14 mouse cellular contexts compared by ENCODE assay signal in genomic region chr2:173058263-173058662, GRCm38 (mm10). TPM values are rescaled to one million over a fixed set of nuclear protein-coding genes. Genes with fewer than 3 reads are reported as not detected.
DNase-seq lines count a peak whose midpoint lies in the region; ATAC-seq and TF ChIP-seq lines count a peak whose summit lies in the region.
"Had no signal": no experiment of that assay in that cellular context is flagged by ENCODE, and none has a peak within 500 bp of the region (broad histone marks: within the 10 kb centered on the region; RNA-seq: fewer than 3 reads in every experiment).

No protein-coding gene starts in this region.

- intact Hi-C loops in heart, adult 2 months (cut with DNase I), result no loop called here
- intact Hi-C loops in left cerebral cortex, adult 2 months (cut with DNase I), result no loop called here

- no peak for ATAC-seq in liver, embryonic 13.5 days (ENCODE audit: low read depth)
- ATAC-seq in liver, embryonic 11.5 days (replicated peaks; ENCODE audit: low FRiP score), result no peak
- no peak for ATAC-seq in limb, embryonic 14.5 days (ENCODE audit: low FRiP score, low read depth)

- no peak overlapping the region; the same call in 1 of the 2 replicates for H3K27ac ChIP-seq in heart, adult 2 months
- peak overlapping the region; percentile 13; the same call in 1 of the 2 replicates for H3K27ac ChIP-seq in liver, embryonic 13.5 days
- H3K27ac ChIP-seq in liver, embryonic 11.5 days (ENCODE audit: low read depth, low read length), result no peak overlapping the region
- H3K27ac ChIP-seq in limb, embryonic 14.5 days (replicated peaks; ENCODE audit: low read depth, low read length), result no peak overlapping the region
- H3K27ac ChIP-seq in left cerebral cortex, adult 2 months, result no peak overlapping the region
- H3K27ac ChIP-seq: kidney, postnatal 0 days; midbrain, embryonic 12.5 days; neural tube, embryonic 13.5 days had no signal

- TF ChIP-seq POLR2A in heart, adult 2 months (IDR thresholded peaks at IDR 0.05; ENCODE audit: insufficient read depth, low read depth, low read length), result no peak
- no peak for TF ChIP-seq POLR2A in limb, embryonic 14.5 days (IDR thresholded peaks at IDR 0.05; ENCODE audit: borderline replicate concordance, extremely low read depth, insufficient read depth, insufficient read length)

- no peak for TF ChIP-seq EP300 in heart, adult 2 months (IDR thresholded peaks at IDR 0.05; ENCODE audit: insufficient read depth, low read depth, low read length)

- no peaks in the 10 kb centered on the region for H3K9me3 ChIP-seq in liver, embryonic 13.5 days (replicated peaks)
- H3K9me3 ChIP-seq in liver, embryonic 11.5 days (ENCODE audit: control insufficient read depth, low read length), result no peaks in the 10 kb centered on the region
- H3K9me3 ChIP-seq in limb, embryonic 14.5 days (ENCODE audit: control insufficient read depth, low read length), result no peaks in the 10 kb centered on the region
- H3K9me3 ChIP-seq: midbrain, embryonic 12.5 days; neural tube, embryonic 13.5 days had no signal

- H3K9ac ChIP-seq in heart, adult 2 months (ENCODE audit: low read depth, low read length), result no peak overlapping the region
- no peak overlapping the region for H3K9ac ChIP-seq in liver, embryonic 13.5 days
- no peak overlapping the region for H3K9ac ChIP-seq in liver, embryonic 11.5 days (ENCODE audit: low read depth, low read length)
- H3K9ac ChIP-seq in limb, embryonic 14.5 days (ENCODE audit: low read depth, low read length, severe bottlenecking), result no peak overlapping the region
- H3K9ac ChIP-seq: midbrain, embryonic 12.5 days; neural tube, embryonic 13.5 days had no signal

- no peak for TF ChIP-seq CTCF in heart, adult 2 months (IDR thresholded peaks at IDR 0.05)
- TF ChIP-seq CTCF in left cerebral cortex, adult 2 months (IDR thresholded peaks at IDR 0.05), result no peak

- H3K4me3 ChIP-seq in heart, adult 2 months, result no peak overlapping the region
- no peak overlapping the region for H3K4me3 ChIP-seq in liver, embryonic 13.5 days (replicated peaks)
- no peak overlapping the region for H3K4me3 ChIP-seq in liver, embryonic 11.5 days (ENCODE audit: low read depth, low read length)
- H3K4me3 ChIP-seq in limb, embryonic 14.5 days (replicated peaks; ENCODE audit: low read length), result no peak overlapping the region
- H3K4me3 ChIP-seq in left cerebral cortex, adult 2 months, result no peak overlapping the region
- H3K4me3 ChIP-seq: midbrain, embryonic 12.5 days; neural tube, embryonic 13.5 days had no signal

- no peak overlapping the region for H3K4me2 ChIP-seq in liver, embryonic 13.5 days
- H3K4me2 ChIP-seq in liver, embryonic 11.5 days, result no peak overlapping the region
- H3K4me2 ChIP-seq in limb, embryonic 14.5 days (replicated peaks; ENCODE audit: low read depth, low read length, severe bottlenecking), result no peak overlapping the region
- H3K4me2 ChIP-seq: midbrain, embryonic 12.5 days; neural tube, embryonic 13.5 days had no signal

- peak; percentile 88 for DNase-seq in heart, adult 11 months
- DNase-seq in heart, adult 2 months, result no peak
- DNase-seq in liver, embryonic 13.5 days, result no peak
- DNase-seq in liver, embryonic 11.5 days (ENCODE audit: low spot score), result no peak
- peak; percentile 2 for DNase-seq in brain, adult 2 months (ENCODE audit: low read depth, low spot score)
- DNase-seq in limb, embryonic 14.5 days (ENCODE audit: low spot score), result peak; percentile 31
- no peak for DNase-seq in left cerebral cortex, adult 2 months (ENCODE audit: extremely low spot score in 1 of 2, low spot score in 2 of 2)
- no peak for DNase-seq in cerebellum, postnatal 10 days
- DNase-seq: cerebellum, adult 2 months; lung, postnatal 36 days; retina, postnatal 1 day had no signal

- no peaks in the 10 kb centered on the region for H3K36me3 ChIP-seq in heart, adult 2 months (ENCODE audit: control insufficient read depth, insufficient read depth, low read length)
- H3K36me3 ChIP-seq in liver, embryonic 13.5 days, result no peaks in the 10 kb centered on the region
- no peaks in the 10 kb centered on the region for H3K36me3 ChIP-seq in liver, embryonic 11.5 days (ENCODE audit: control insufficient read depth, insufficient read depth, low read length)
- H3K36me3 ChIP-seq in limb, embryonic 14.5 days (ENCODE audit: control insufficient read depth, insufficient read depth, low read length), result no peaks in the 10 kb centered on the region
- H3K36me3 ChIP-seq: midbrain, embryonic 12.5 days; neural tube, embryonic 13.5 days had no signal

- 37% methylated on average over 11 of the region's 11 CpGs for WGBS in heart, adult 2 months
- WGBS in liver, embryonic 13.5 days (ENCODE audit: insufficient replicate concordance), result 35% methylated on average over 11 of the region's 11 CpGs
- WGBS in liver, embryonic 11.5 days, result 38% methylated on average over 11 of the region's 11 CpGs
- 63% methylated on average over 11 of the region's 11 CpGs for WGBS in limb, embryonic 14.5 days

- no peaks in the 10 kb centered on the region for H3K79me2 ChIP-seq in heart, adult 2 months (replicated peaks; ENCODE audit: control insufficient read depth, insufficient read depth, low read length)

- H3K27me3 ChIP-seq in heart, adult 2 months (ENCODE audit: control insufficient read depth, insufficient read depth, low read length), result no peaks in the 10 kb centered on the region
- no peaks in the 10 kb centered on the region; the same call in none of the 2 replicates for H3K27me3 ChIP-seq in liver, embryonic 13.5 days
- no peaks in the 10 kb centered on the region for H3K27me3 ChIP-seq in liver, embryonic 11.5 days (replicated peaks; ENCODE audit: control insufficient read depth, insufficient read depth, low read length)
- no peaks in the 10 kb centered on the region for H3K27me3 ChIP-seq in limb, embryonic 14.5 days (ENCODE audit: control insufficient read depth, insufficient read depth, low read length)
- H3K27me3 ChIP-seq: midbrain, embryonic 12.5 days; neural tube, embryonic 13.5 days had no signal

- H3K4me1 ChIP-seq in heart, adult 2 months (ENCODE audit: control insufficient read depth, insufficient read depth, low read length), result no peaks in the 10 kb centered on the region; the same call in 1 of the 2 replicates
- peaks cover 65% of the 10 kb centered on the region for H3K4me1 ChIP-seq in liver, embryonic 13.5 days (replicated peaks)
- peaks cover 40% of the 10 kb centered on the region for H3K4me1 ChIP-seq in liver, embryonic 11.5 days (replicated peaks; ENCODE audit: control insufficient read depth, insufficient read depth, low read length)
- peaks cover 6% of the 10 kb centered on the region; the same call in 1 of the 2 replicates for H3K4me1 ChIP-seq in limb, embryonic 14.5 days (ENCODE audit: control insufficient read depth, insufficient read depth, low read length)
- H3K4me1 ChIP-seq: neural tube, embryonic 13.5 days had no signal

RNA-seq across cellular contexts. Expression of gene Rbm38, which starts 38.0 kb away (rescaled TPM):
- total RNA-seq in heart, adult 2 months (2021), result 100 to 1,000 TPM; 173 to 203 TPM
- polyA plus RNA-seq in heart, adult 2 months (2012; rRNA removed), result 342 and 529 TPM in 2 replicates
- polyA plus RNA-seq in liver, embryonic 13.5 days (2015; fragmentation: Nextera tagmentation; extraction: Ambion mirVana), result 260 and 311 TPM in 2 replicates
- polyA plus RNA-seq in liver, embryonic 11.5 days (2014; fragmentation: Nextera tagmentation; extraction: Ambion mirVana), result 209 and 222 TPM in 2 replicates
- 63.5 and 99.1 TPM in 2 replicates for polyA plus RNA-seq in limb, embryonic 14.5 days (2012; rRNA removed)
- 31.0 and 32.3 TPM in 2 replicates for polyA plus RNA-seq in limb, embryonic 14.5 days (2014; fragmentation: Nextera tagmentation; extraction: Ambion mirVana)
- 1 to 10 TPM; 3.5 to 4.7 TPM for total RNA-seq in left cerebral cortex, adult 2 months (2021)

RNA-seq across cellular contexts. Expression of gene Rae1, which starts 58.3 kb away (rescaled TPM):
- 10 to 100 TPM; 22.8 to 23.0 TPM for total RNA-seq in heart, adult 2 months (2021)
- 27.8 and 44.8 TPM in 2 replicates for polyA plus RNA-seq in heart, adult 2 months (2012; rRNA removed)
- polyA plus RNA-seq in liver, embryonic 13.5 days (2015; fragmentation: Nextera tagmentation; extraction: Ambion mirVana), result 94.5 and 96.8 TPM in 2 replicates
- polyA plus RNA-seq in liver, embryonic 11.5 days (2014; fragmentation: Nextera tagmentation; extraction: Ambion mirVana), result 172 and 181 TPM in 2 replicates
- 123 and 129 TPM in 2 replicates for polyA plus RNA-seq in limb, embryonic 14.5 days (2012; rRNA removed)
- 130 TPM in 2 replicates for polyA plus RNA-seq in limb, embryonic 14.5 days (2014; fragmentation: Nextera tagmentation; extraction: Ambion mirVana)
- 10 to 100 TPM; 55.8 to 61.1 TPM for total RNA-seq in left cerebral cortex, adult 2 months (2021)

Comparison
In these comparisons a context has a peak if more than half of its experiments do, and no peak if none do; other contexts are left out.
1. DNase-seq: peak in heart, adult 11 months (single experiment), brain, adult 2 months (single experiment) and limb, embryonic 14.5 days (single experiment); none in heart, adult 2 months (0 of 2), liver, embryonic 13.5 days (single experiment), liver, embryonic 11.5 days (single experiment), left cerebral cortex, adult 2 months (0 of 2) and cerebellum, postnatal 10 days (0 of 2).